Mouse (Mus musculus): ENCODE results near the gene Gm20532. TPM values are rescaled to one million over a fixed set of nuclear protein-coding genes. Genes with fewer than 3 reads are reported as not detected.

The Gm20532 gene
- polyA plus RNA-seq, 1 experiment from 2014 or later = not detected

DNA sequence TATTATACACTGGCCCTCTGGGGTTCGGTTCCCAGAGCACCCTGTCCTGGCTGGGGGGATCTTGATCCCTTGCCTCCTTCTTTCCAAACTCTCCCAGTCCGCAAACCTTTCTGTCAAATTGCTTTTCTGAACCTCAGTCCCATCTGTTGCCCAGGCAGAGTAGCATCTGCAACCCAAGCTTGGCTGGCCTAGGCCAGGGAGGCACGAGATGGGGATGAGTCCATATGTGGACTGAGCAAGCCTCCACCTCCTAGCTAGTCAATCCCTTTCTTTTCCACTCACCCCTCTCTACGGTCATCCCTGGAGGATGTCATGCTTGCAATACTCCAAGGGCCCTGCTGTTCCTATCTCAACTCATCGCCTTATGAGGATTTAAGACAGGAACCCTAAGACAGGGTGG is 16.2 kb downstream of the Gm20532 start:
- no peak for DNase-seq (ENCODE audit: low spot score)
- Histone ChIP-seq H3K4me1 (peaks cover 26% of the 10 kb centered on the region), H3K36me3 (no peaks in the 10 kb centered on the region), H3K9me3 (replicated peaks) (no peaks in the 10 kb centered on the region), H3K27me3 (ENCODE audit: low read depth, poor library complexity, severe bottlenecking) (peaks cover 64% of the 10 kb centered on the region), H3K27ac (replicated peaks) (no peak overlapping the region), H3K4me3 (no peak overlapping the region)
- WGBS = 81% methylated on average over 5 of the region's 5 CpGs

DNA sequence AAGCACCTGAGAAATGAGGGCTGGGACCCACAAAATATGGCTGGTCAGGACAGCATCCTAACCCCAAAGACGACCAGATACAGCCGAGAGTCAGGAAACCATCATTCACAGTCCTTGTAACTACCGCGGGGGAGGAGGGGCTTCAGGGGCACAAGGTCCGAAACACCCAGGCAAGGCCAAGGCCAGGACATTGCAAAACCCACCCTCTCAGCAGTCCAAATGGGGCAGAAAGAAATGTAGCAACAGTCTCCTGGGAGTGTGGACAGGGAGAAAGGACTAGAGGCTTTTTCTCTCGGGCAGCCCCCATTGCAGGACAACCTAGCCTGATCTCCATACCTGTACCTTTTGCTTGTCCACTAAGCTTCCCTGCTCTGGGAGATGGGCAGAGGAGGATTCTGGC is 16.7 kb downstream of the Gm20532 start:
- peak overlapping the region; percentile 66 for H3K4me3 ChIP-seq
- peaks cover 26% of the 10 kb centered on the region for H3K4me1 ChIP-seq
- no peaks in the 10 kb centered on the region for H3K36me3 ChIP-seq
- DNase-seq (ENCODE audit: low spot score) = no peak
- peak overlapping the region; percentile 78; the same call in 1 of the 2 replicates for H3K27ac ChIP-seq (replicated peaks)
- H3K9me3 ChIP-seq (replicated peaks) = no peaks in the 10 kb centered on the region
- WGBS = 31% methylated on average over 6 of the region's 6 CpGs
- peaks cover 68% of the 10 kb centered on the region for H3K27me3 ChIP-seq (ENCODE audit: low read depth, poor library complexity, severe bottlenecking)

DNA sequence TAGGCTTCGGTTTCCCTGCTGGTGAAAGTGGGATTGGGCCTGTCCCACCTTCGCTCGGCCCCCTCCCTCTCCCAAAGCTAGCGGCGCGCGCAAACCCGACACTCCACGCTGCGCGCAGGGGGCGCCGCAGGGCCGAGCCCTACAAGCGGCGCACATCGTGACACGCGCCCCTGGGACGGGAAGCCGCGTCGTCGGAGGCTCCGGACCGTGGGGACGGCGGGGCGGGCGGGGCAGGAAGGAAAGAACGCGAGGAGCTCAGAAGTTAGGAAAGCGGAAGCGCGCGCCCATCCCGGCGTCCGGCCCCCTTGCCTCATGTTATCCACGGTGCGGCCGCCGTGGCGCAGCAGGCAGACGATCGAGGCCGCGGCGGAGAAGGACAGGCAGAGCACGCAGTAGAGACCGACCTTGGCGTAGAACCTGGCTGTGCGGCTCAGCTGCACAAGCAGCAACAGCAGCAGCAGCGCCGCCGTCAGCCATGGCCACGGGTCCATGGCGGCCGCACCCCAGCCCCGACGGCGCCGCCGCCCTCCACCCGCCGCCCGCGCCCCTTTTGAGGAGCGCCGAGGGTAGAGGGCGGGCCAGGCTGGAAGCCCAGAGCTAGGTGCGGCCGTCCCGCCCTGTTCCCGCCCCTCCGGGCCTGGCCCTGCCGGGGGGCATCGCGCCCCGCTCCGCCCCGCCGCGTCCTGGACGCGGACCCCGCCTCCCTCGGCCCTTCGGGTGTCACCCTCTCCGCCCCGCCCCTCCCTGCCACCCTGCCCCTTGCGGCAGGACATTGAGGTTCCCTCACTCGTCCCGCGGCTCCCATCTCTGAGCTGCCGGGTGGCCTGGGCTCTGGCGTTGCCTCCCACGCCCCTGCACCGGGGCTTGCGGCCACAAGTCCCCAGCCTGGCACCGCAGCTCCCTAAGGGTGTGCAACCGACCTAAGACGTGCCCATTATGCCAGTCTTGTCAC is 17.6 kb downstream of the Gm20532 start, which contains the start of gene Agpat2:
Gene Agpat2 (minus strand): TSS at position 698 of the 952 bp plus-strand sequence.
- Histone ChIP-seq H3K36me3 (no peaks in the 10 kb centered on the region), H3K27ac (replicated peaks) (peak within 1 kb of the TSS; percentile 78), H3K9me3 (replicated peaks) (no peaks in the 10 kb centered on the region), H3K4me1 (peaks cover 26% of the 10 kb centered on the region), H3K4me3 (peak within 1 kb of the TSS; percentile 66), H3K27me3 (ENCODE audit: low read depth, poor library complexity, severe bottlenecking) (peaks cover 68% of the 10 kb centered on the region)
- under 1% methylated on average over 98 of the region's 103 CpGs for WGBS
- peak; percentile 64 for DNase-seq (ENCODE audit: low spot score)

DNA sequence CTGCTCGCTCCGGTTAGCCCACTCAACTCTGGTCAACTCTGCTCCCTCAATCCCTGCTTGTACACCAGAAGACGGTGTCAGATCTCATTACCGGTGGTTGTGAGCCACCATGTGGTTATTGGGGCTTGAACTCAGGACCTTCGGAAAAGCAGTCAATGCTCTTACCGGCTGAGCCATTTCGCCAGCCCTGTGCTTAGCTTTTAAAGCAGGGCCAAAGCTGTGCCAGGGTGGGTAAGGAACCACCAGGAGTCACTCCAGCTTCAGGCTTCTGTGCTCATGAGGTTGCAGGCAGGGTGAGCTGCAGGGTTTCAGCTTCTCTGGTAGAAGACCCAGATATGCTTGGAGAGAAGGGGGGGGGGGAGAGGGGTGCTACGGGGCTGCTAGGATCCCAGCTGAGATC is 18.9 kb downstream of the Gm20532 start:
- DNase-seq (ENCODE audit: low spot score) = no peak
- H3K4me3 ChIP-seq = no peak overlapping the region
- H3K27me3 ChIP-seq (ENCODE audit: low read depth, poor library complexity, severe bottlenecking) = peaks cover 71% of the 10 kb centered on the region
- H3K9me3 ChIP-seq (replicated peaks) = no peaks in the 10 kb centered on the region
- no peaks in the 10 kb centered on the region for H3K36me3 ChIP-seq
- H3K27ac ChIP-seq (replicated peaks) = no peak overlapping the region
- peaks cover 26% of the 10 kb centered on the region for H3K4me1 ChIP-seq
- 85% methylated on average over 8 of the region's 8 CpGs for WGBS

DNA sequence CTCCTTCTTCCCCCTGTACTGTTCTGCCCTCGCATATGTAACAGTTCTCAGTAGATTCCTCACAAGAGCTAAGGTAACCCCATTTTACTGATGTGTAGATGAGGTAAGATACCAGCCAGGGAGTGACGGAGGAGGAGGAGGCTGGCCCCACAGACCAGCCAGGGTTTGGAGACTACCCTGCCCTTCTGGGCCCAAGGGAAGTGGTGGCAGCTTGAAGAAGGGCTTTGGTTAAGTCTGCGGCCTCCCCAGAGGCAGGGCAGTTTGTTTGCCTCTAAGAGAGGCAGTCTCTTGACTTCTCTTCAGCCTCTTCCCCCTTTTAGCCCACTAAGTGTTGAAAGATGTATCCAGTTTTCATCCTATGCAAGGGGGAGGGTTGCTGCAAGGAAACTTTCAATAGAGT is 20.1 kb downstream of the Gm20532 start:
- no peak overlapping the region for H3K4me3 ChIP-seq
- 75% methylated on average over 3 of the region's 3 CpGs for WGBS
- H3K4me1 ChIP-seq = peaks cover 26% of the 10 kb centered on the region
- H3K27me3 ChIP-seq (ENCODE audit: low read depth, poor library complexity, severe bottlenecking) = peaks cover 63% of the 10 kb centered on the region
- no peaks in the 10 kb centered on the region for H3K9me3 ChIP-seq (replicated peaks)
- no peaks in the 10 kb centered on the region for H3K36me3 ChIP-seq
- no peak overlapping the region for H3K27ac ChIP-seq (replicated peaks)
- DNase-seq (ENCODE audit: low spot score) = no peak

DNA sequence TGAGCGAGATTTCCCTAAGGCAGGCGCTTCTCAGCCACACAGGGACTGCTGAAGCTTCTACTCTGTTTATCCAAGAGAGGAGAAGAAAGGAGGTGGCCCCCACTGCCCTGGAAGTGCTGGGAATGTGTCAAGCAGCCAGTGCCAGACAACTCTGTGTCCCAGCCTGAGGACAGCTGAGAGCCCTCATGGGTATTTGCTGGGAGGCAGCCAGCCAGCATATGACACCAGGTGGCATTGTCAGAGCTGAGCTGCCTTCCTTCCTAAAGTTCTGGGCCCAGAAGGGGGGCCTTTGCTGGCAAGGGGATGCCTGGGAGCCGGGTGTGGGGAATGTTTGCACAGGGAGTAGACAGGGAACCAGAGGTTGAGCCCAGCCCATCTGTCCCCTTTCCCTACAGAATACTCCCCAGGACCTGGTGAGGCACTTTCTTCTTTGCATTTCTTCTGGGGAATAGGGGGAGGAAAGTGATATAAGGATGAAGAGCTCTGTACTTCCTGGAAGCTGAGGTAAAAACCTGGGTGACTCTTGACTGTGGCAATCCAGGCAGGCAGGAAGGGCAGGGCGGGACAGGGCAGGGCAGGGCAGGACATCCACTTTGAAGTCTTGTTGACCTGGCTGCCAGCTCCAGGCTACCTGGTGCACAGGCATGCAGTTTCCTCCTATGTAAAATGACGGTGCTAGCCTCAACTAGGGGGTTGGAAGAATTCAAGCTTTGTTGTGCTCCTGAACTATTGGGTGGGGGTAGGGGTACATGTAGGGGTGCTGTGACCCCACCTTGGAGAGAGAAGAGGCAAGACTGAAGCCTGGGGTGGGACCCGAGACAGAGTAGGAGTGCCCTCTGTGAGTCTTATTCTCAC is 20.8 kb downstream of the Gm20532 start:
- peaks cover 56% of the 10 kb centered on the region for H3K27me3 ChIP-seq (ENCODE audit: low read depth, poor library complexity, severe bottlenecking)
- DNase-seq (ENCODE audit: low spot score) = no peak

DNA sequence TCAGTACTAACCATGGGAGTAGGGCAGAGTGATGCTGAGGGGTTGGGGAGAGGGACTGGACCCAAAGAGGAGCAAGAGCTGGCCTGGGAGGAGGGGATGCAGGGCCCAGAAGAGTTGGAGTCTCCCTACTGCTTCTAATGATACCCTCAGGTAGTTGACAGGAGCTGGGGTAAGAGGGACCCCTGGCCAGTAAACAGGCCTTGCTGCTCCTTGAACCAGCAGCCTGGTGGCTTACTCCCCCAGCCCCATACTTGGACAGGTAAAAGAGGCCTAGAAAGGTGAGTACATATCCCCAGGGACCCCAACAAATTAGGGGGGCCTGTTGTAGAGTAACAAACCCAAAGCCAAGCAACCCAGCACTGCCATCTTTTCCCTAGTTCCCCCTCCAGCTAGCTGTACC is 22.3 kb downstream of the Gm20532 start:
- Histone ChIP-seq H3K4me1 (peaks cover 20% of the 10 kb centered on the region), H3K27ac (replicated peaks) (no peak overlapping the region), H3K27me3 (ENCODE audit: low read depth, poor library complexity, severe bottlenecking) (peaks cover 41% of the 10 kb centered on the region), H3K4me3 (no peak overlapping the region), H3K36me3 (no peaks in the 10 kb centered on the region), H3K9me3 (replicated peaks) (no peaks in the 10 kb centered on the region)
- no peak for DNase-seq (ENCODE audit: low spot score)

More for the DNA sequence above, 20.8 kb downstream of the Gm20532 start:
- no peaks in the 10 kb centered on the region for H3K9me3 ChIP-seq (replicated peaks)
- peaks cover 26% of the 10 kb centered on the region for H3K4me1 ChIP-seq
- 0 out of 2 replicates have a peak overlapping the region, but pooled peaks have one; percentile 23 for H3K27ac ChIP-seq (replicated peaks)
- no peaks in the 10 kb centered on the region for H3K36me3 ChIP-seq
- 60% methylated on average over 6 of the region's 6 CpGs for WGBS
- no peak overlapping the region for H3K4me3 ChIP-seq

DNA sequence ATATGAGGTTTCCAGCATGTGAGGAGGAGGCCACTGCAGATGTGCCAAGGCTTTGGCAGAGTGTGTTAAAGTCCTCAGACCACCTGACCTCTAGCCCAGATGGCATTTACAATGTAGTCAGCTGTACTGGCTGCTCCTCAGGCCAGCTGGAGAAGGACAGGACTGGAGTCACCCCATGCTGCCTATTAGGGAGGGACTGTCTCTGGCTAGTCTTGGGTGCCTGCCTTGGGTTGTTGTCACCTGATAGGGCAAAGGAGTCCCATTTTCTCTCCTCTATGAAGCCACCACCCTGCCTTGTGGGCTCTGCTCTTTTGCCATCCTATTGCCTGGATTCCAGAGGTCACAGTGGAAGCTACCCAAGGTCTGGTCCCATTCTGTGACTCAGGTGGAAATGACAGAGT is 22.8 kb downstream of the Gm20532 start:
- no peak for DNase-seq (ENCODE audit: low spot score)
- Histone ChIP-seq H3K4me1 (peaks cover 15% of the 10 kb centered on the region), H3K4me3 (no peak overlapping the region), H3K9me3 (replicated peaks) (no peaks in the 10 kb centered on the region), H3K27ac (replicated peaks) (no peak overlapping the region), H3K27me3 (ENCODE audit: low read depth, poor library complexity, severe bottlenecking) (peaks cover 36% of the 10 kb centered on the region), H3K36me3 (no peaks in the 10 kb centered on the region)

DNA sequence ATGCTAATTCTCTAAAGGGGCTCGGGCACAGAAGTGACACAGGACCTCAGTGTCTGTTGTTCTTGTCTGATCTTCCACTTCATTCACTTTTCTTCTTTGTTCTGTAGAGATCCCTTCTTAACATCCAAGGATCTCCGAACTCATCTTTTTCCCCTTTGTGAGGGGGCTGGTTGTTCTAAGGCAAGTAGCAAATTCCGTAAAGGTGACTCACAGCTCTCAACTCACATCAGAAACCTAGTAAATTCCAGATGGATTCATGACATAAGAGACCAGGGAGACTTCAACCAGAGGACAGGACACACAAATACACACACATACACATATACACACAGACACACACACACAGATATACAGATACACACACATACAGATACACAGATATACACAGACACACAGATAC is 24.1 kb downstream of the Gm20532 start:
- H3K27ac ChIP-seq (replicated peaks) = no peak overlapping the region
- no peak overlapping the region for H3K4me3 ChIP-seq
- DNase-seq (ENCODE audit: low spot score) = no peak
- no peaks in the 10 kb centered on the region for H3K36me3 ChIP-seq
- H3K4me1 ChIP-seq = peaks cover 11% of the 10 kb centered on the region
- H3K27me3 ChIP-seq (ENCODE audit: low read depth, poor library complexity, severe bottlenecking) = peaks cover 24% of the 10 kb centered on the region
- WGBS = 72% methylated on average over 3 of the region's 3 CpGs
- no peaks in the 10 kb centered on the region for H3K9me3 ChIP-seq (replicated peaks)

DNA sequence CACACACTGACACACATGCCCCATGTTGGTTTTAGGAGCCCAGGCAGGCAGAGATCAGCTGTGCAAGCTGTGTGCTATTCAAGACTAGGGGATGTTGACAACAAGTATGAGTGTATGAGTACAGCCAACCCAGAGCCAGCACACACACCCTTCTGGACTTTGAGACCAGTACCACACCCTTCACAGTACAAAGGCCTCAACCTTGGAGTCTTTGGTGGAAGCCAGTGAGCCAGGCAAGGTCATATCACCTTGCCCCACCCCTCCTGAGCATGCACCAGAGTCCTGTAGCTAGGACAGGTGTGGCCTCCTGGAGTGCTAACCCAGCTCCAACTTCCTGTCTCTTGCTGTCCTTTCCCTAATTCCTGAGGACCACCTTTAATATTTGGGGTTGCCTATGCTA is 24.6 kb downstream of the Gm20532 start:
- H3K9me3 ChIP-seq (replicated peaks) = no peaks in the 10 kb centered on the region
- DNase-seq (ENCODE audit: low spot score) = no peak
- H3K27ac ChIP-seq (replicated peaks) = no peak overlapping the region
- peaks cover 11% of the 10 kb centered on the region for H3K4me1 ChIP-seq
- peaks cover 18% of the 10 kb centered on the region for H3K27me3 ChIP-seq (ENCODE audit: low read depth, poor library complexity, severe bottlenecking)
- no peak overlapping the region for H3K4me3 ChIP-seq
- H3K36me3 ChIP-seq = no peaks in the 10 kb centered on the region

DNA sequence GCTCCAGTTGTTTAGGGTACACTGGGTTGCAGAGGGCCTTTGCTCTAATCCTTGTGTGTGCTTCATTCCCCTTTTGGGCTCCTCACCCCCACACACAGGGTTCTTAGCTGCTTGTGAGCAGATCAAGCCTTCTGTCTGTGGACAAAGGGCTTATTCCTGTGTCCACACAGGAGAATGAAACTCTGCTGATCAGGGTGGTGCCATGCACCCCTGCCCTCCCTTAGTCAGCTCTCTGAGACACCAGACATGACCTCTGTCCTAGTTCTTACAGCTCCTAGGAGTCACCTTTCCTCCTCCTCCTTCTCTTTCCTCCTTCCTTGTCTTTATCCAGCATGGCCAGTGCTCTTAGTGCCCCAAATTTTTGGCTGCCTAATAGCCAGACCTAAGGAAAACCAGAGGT is 25.5 kb downstream of the Gm20532 start:
- Histone ChIP-seq H3K4me1 (peaks cover 8% of the 10 kb centered on the region), H3K27me3 (ENCODE audit: low read depth, poor library complexity, severe bottlenecking) (peaks cover 11% of the 10 kb centered on the region; the same call in 1 of the 2 replicates), H3K27ac (replicated peaks) (no peak overlapping the region), H3K4me3 (no peak overlapping the region), H3K9me3 (replicated peaks) (no peaks in the 10 kb centered on the region), H3K36me3 (no peaks in the 10 kb centered on the region)
- no peak for DNase-seq (ENCODE audit: low spot score)

DNA sequence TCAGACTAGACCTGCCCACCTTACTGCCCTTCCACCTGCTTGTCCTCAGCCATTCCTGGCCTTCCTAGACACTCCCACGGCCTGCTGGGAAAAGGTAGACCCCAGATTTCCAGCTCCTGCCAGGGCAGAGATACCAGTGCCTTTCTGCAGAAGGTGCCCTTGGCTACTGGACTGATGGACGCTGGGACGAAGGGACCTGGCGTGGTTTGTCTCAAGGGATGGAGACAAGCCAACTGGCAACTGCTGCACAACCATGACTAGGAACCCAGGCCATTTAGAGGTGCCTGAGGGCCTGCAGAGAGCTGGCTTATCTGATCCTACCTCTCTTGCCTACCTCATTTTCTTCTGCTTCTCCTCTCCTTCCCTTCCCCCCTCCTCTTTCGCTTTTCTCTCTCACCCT is 28.5 kb downstream of the Gm20532 start:
- Histone ChIP-seq H3K4me1 (peaks cover 4% of the 10 kb centered on the region; the same call in 1 of the 2 replicates), H3K9me3 (replicated peaks) (no peaks in the 10 kb centered on the region), H3K27me3 (ENCODE audit: low read depth, poor library complexity, severe bottlenecking) (0 out of 2 replicates have a peak, but pooled peaks cover 6% of the 10 kb centered on the region), H3K27ac (replicated peaks) (no peak overlapping the region), H3K4me3 (no peak overlapping the region), H3K36me3 (no peaks in the 10 kb centered on the region)
- DNase-seq (ENCODE audit: low spot score) = no peak
- 86% methylated on average over 5 of the region's 5 CpGs for WGBS

All from midbrain, embryonic 10.5 days (tissue).